Comparison of ENCODE assay signal across 9 mouse cellular contexts in genomic region chr10:68723015-68723414, GRCm38 (mm10). TPM values are rescaled to one million over a fixed set of nuclear protein-coding genes. Genes with fewer than 3 reads are reported as not detected.
DNase-seq lines count a peak whose midpoint lies in the region; ATAC-seq lines count a peak whose summit lies in the region.
"Had no signal": no experiment of that assay in that cellular context is flagged by ENCODE, and none has a peak within 500 bp of the region (broad histone marks: within the 10 kb centered on the region; RNA-seq: fewer than 3 reads in every experiment).

No protein-coding gene starts in this region.

- no peak overlapping the region for H3K9ac ChIP-seq in hindbrain, embryonic 12.5 days
- no peak overlapping the region for H3K9ac ChIP-seq in midbrain, embryonic 11.5 days (ENCODE audit: low read length)

- intact Hi-C loops in heart, postnatal 25 days (cut with DNase I) = no loop called here

- no peak for ATAC-seq in hindbrain, embryonic 12.5 days (ENCODE audit: low FRiP score)
- ATAC-seq in midbrain, embryonic 11.5 days (ENCODE audit: low FRiP score) = no peak

- H3K27me3 ChIP-seq in hindbrain, embryonic 12.5 days = peaks cover 17% of the 10 kb centered on the region
- peaks cover 2% of the 10 kb centered on the region; the same call in 1 of the 2 replicates for H3K27me3 ChIP-seq in midbrain, embryonic 11.5 days (ENCODE audit: control insufficient read depth, insufficient read depth, low read length)

- 26% methylated on average over 7 of the region's 7 CpGs for WGBS in hindbrain, embryonic 12.5 days
- WGBS in midbrain, embryonic 11.5 days = 34% methylated on average over 7 of the region's 7 CpGs

- H3K27ac ChIP-seq in hindbrain, embryonic 12.5 days = no peak overlapping the region
- no peak overlapping the region for H3K27ac ChIP-seq in midbrain, embryonic 11.5 days (ENCODE audit: low read depth, low read length)

- H3K36me3 ChIP-seq in hindbrain, embryonic 12.5 days = no peaks in the 10 kb centered on the region
- H3K36me3 ChIP-seq in midbrain, embryonic 11.5 days (ENCODE audit: control insufficient read depth, insufficient read depth, low read length) = no peaks in the 10 kb centered on the region

- H3K9me3 ChIP-seq in hindbrain, embryonic 12.5 days (replicated peaks) = no peaks in the 10 kb centered on the region
- H3K9me3 ChIP-seq in midbrain, embryonic 11.5 days (ENCODE audit: control insufficient read depth, low read length) = no peaks in the 10 kb centered on the region

- H3K4me3 ChIP-seq in hindbrain, embryonic 12.5 days = no peak overlapping the region
- H3K4me3 ChIP-seq in midbrain, embryonic 11.5 days (ENCODE audit: low read depth, low read length) = no peak overlapping the region

- H3K4me2 ChIP-seq in hindbrain, embryonic 12.5 days (replicated peaks) = peak overlapping the region; percentile 88; the same call in 1 of the 2 replicates
- no peak overlapping the region for H3K4me2 ChIP-seq in midbrain, embryonic 11.5 days

- H3K4me1 ChIP-seq in hindbrain, embryonic 12.5 days = peaks cover 14% of the 10 kb centered on the region
- 0 out of 2 replicates have a peak, but pooled peaks cover 2% of the 10 kb centered on the region for H3K4me1 ChIP-seq in midbrain, embryonic 11.5 days (ENCODE audit: control insufficient read depth, insufficient read depth, low read length)

- DNase-seq in heart, adult 11 months = peak; percentile 67
- no peak for DNase-seq in heart, postnatal 25 days (ENCODE audit: low spot score)
- DNase-seq in B cell, adult 2 months = peak; percentile 56 to 63
- DNase-seq in midbrain, embryonic 11.5 days (ENCODE audit: low spot score, missing footprints) = peak; percentile 85
- no peak for DNase-seq in retina, postnatal 1 day
- no peak for DNase-seq in thymus, adult 18-20 months
- DNase-seq in right cerebral cortex, adult 2 months (ENCODE audit: low spot score in 2 of 2) = no peak
- DNase-seq: cerebellum, adult 11-12 months had no signal

RNA-seq across cellular contexts. Expression of gene Tmem26, which starts 0.4 kb away (rescaled TPM):
- total RNA-seq in heart, postnatal 25 days (2021) = under 1 TPM; 0.26 to 0.28 TPM
- polyA plus RNA-seq in hindbrain, embryonic 12.5 days (2016; fragmentation: Nextera tagmentation; extraction: Ambion mirVana) = 14.0 and 19.0 TPM in 2 replicates
- polyA plus RNA-seq in midbrain, embryonic 11.5 days (2014; fragmentation: Nextera tagmentation; extraction: Ambion mirVana) = 2.5 and 2.6 TPM in 2 replicates

Comparison
In these comparisons a context has a peak if more than half of its experiments do, and no peak if none do; other contexts are left out.
1. DNase-seq: peak in heart, adult 11 months (single experiment), B cell, adult 2 months (2 of 2) and midbrain, embryonic 11.5 days (single experiment); none in heart, postnatal 25 days (single experiment), retina, postnatal 1 day (single experiment), thymus, adult 18-20 months (0 of 2) and right cerebral cortex, adult 2 months (0 of 2).